Mouse (Mus musculus) bone marrow, adult 2 months (tissue): ENCODE measurements around the gene Lasp1. TPM values are rescaled to one million over a fixed set of nuclear protein-coding genes. Genes with fewer than 3 reads are reported as not detected.
"Not testable (repeated sequence)": the region's sequence is repeated elsewhere in the genome, so short reads cannot be mapped to it uniquely, and the experiment has no call there.

ENCODE experiments used
- H3K27ac ChIP-seq: fragments of 200-500 bp; 2 replicates; pipeline ENCODE4 v1.5.1; 2012; ENCODE audit warnings: low read depth, mild to moderate bottlenecking, control low read depth, inconsistent platforms, low read length; ENCODE audit not compliant: control insufficient read depth, poor library complexity, insufficient read depth
- H3K4me1 ChIP-seq: fragments of 200-500 bp; 2 replicates; pipeline ENCODE4 v1.6.1; 2011; ENCODE audit warnings: low read length; ENCODE audit not compliant: control insufficient read depth, insufficient read depth
- H3K4me3 ChIP-seq: fragments of 200-500 bp; replicated peaks from 2 replicates; pipeline ENCODE3; 2011; ENCODE audit warnings: mild to moderate bottlenecking, low read depth, low read length, control low read depth; ENCODE audit not compliant: control insufficient read depth
- CTCF ChIP-seq: fragments of 200-500 bp; IDR thresholded peaks from 2 replicates; pipeline ENCODE4 v1.5.1; 2011; ENCODE audit warnings: low read length, control low read depth; ENCODE audit not compliant: control insufficient read depth, insufficient read depth
- POLR2A ChIP-seq: fragments of 200-500 bp; IDR thresholded peaks from 2 replicates; pipeline ENCODE4 v1.6.1; 2011; ENCODE audit warnings: low read depth, mild to moderate bottlenecking, control low read depth, low read length, borderline replicate concordance; ENCODE audit not compliant: control insufficient read depth
- WGBS: fragments of 180-500 bp; shearing (Covaris S2); methylation state at CpG from one replicate; pipeline ENCODE4 v1.1.7; 2018; 5-methylcytosine and 5-hydroxymethylcytosine counted together
- polyA plus RNA-seq: library from polyadenylated mRNA; stranded (reverse); fragments of >200 nt; gene quantifications from 2 replicates; pipeline ENCODE4 v1.2.4, GENCODE M21; 2011; ENCODE audit warnings: low replicate concordance; ENCODE audit not compliant: missing spikeins, insufficient read depth, insufficient read length

Gene Lasp1
- polyA plus RNA-seq, 1 experiment = 99.2 TPM

GRCm38 (mm10) chr11:97832001-97832400, 33.2 kb downstream of the Lasp1 start:
- Histone ChIP-seq H3K4me1 (peaks cover 12% of the 10 kb centered on the region), H3K27ac (no peak overlapping the region), H3K4me3 (no peak overlapping the region)
- TF ChIP-seq CTCF = no peak
- no peak for TF ChIP-seq POLR2A
- 87% methylated on average over 11 of the region's 11 CpGs for WGBS

DNA sequence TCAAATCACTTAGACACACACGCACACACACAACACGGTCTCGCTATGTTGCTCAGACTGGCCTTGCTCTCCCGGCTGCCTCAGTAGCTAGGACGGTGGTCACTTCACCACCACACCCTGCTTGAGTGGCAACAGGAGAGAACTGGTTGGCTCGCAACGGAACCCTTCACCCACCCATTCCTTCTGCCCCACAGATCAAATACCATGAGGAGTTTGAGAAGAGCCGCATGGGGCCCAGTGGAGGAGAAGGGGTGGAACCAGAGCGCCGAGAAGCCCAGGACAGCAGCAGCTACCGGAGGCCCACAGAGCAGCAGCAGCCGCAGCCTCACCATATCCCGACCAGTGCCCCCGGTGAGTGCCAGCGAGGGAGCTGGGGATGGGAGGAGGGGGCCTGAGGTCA, 34.6 kb downstream of the Lasp1 start:
- Histone ChIP-seq H3K4me3 (no peak overlapping the region), H3K27ac (no peak overlapping the region), H3K4me1 (peaks cover 7% of the 10 kb centered on the region)
- WGBS = 92% methylated on average over 15 of the region's 15 CpGs
- TF ChIP-seq CTCF = no peak
- TF ChIP-seq POLR2A = no peak

- WGBS = 69% methylated on average over 8 of the region's 8 CpGs
- Histone ChIP-seq H3K4me3 (no peak overlapping the region), H3K27ac (no peak overlapping the region), H3K4me1 (no peaks in the 10 kb centered on the region; the same call in 1 of the 2 replicates)
- no peak for TF ChIP-seq CTCF
- TF ChIP-seq POLR2A = no peak
Measured at GRCm38 (mm10) chr11:97836541-97836940, 37.7 kb downstream of the Lasp1 start.

- not testable (repeated sequence) for H3K27ac ChIP-seq, H3K4me3 ChIP-seq, H3K4me1 ChIP-seq
- WGBS = 70% methylated on average over 9 of the region's 9 CpGs
Measured at GRCm38 (mm10) chr11:97837051-97837450, 38.3 kb downstream of the Lasp1 start.

- WGBS = 29% methylated on average over 7 of the region's 7 CpGs
- no peak overlapping the region for H3K4me3 ChIP-seq
- H3K27ac ChIP-seq = no peak overlapping the region
- no peaks in the 10 kb centered on the region; the same call in 1 of the 2 replicates for H3K4me1 ChIP-seq
- no peak for TF ChIP-seq CTCF
- no peak for TF ChIP-seq POLR2A
Measured at GRCm38 (mm10) chr11:97837641-97838149, 38.9 kb downstream of the Lasp1 start.

GRCm38 (mm10) chr11:97838779-97839440, 40.1 kb downstream of the Lasp1 start:
- no peaks in the 10 kb centered on the region; the same call in 1 of the 2 replicates for H3K4me1 ChIP-seq
- H3K27ac ChIP-seq = no peak overlapping the region
- H3K4me3 ChIP-seq = no peak overlapping the region
- WGBS = 67% methylated on average over 10 of the region's 10 CpGs
- TF ChIP-seq CTCF (no peak), POLR2A (no peak)

GRCm38 (mm10) chr11:97839441-97840134, 40.8 kb downstream of the Lasp1 start:
- 75% methylated on average over 11 of the region's 11 CpGs for WGBS
- TF ChIP-seq POLR2A (no peak), CTCF (no peak)
- H3K4me1 ChIP-seq = no peaks in the 10 kb centered on the region; the same call in 1 of the 2 replicates
- no peak overlapping the region for H3K27ac ChIP-seq
- no peak overlapping the region for H3K4me3 ChIP-seq

DNA sequence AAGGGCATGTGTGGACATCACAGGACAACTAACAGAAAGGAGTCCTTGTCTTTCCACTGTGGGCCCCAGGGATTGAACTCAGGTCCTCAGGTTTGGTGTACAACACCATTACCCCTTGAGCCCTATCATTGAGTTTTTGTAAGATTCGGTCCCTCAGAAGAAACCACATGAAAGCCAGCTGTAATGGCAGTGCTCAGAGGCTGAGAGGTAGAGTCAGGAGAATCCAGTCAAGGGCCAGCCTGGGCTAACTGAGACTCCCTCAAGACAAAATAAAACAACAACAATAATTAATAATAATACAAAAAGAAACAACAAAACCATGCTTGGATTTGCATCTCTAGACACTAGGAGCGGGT, 41.3 kb downstream of the Lasp1 start:
- no peaks in the 10 kb centered on the region; the same call in 1 of the 2 replicates for H3K4me1 ChIP-seq

More for the DNA sequence above, 41.3 kb downstream of the Lasp1 start:
- WGBS = 53% methylated on average over 2 of the region's 2 CpGs
- Histone ChIP-seq H3K4me3 (no peak overlapping the region), H3K27ac (no peak overlapping the region)
- TF ChIP-seq CTCF (no peak), POLR2A (no peak)
